Mouse (Mus musculus): ENCODE data around the gene Slco3a1.

DNA sequence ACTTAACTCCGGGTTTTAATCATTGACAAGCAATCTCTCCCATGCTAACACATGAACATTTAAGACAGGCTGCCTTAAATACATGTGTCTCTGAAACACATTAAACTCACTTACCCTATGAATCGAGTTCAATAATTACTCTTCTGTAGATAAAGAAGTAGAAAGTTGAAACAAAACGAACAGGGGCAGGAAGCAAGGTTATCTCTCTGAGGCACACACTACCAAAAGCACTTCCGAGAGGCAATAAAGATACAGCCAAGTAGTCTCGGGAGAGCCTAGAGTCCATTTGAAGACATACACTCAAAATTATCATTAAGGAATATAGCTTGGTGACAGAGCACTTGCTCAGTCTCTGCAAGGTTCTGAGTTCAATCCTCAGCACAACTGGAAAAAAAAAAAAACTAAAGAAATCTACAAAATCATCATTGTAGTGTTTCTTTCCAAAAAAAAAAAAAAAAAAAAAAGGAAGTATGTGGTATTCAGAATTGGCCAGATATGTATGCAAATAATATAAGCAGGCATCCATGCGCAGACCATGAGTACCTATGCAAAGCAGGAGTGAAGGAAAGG is 5.5 kb downstream of the Slco3a1 start:
- TF ChIP-seq POLR2A (IDR thresholded peaks at IDR 0.05; ENCODE audit: low read depth, low read length) = no peak
- no peak for TF ChIP-seq CTCF (IDR thresholded peaks at IDR 0.05; ENCODE audit: borderline replicate concordance, insufficient read depth, low read length)
